Mouse (Mus musculus): ENCODE measurements around the gene Ssbp3. TPM values are rescaled to one million over a fixed set of nuclear protein-coding genes. Genes with fewer than 3 reads are reported as not detected.
A peak's percentile ranks its signal among the peaks of the same experiment; 100 is the strongest.

The Ssbp3 gene
- total RNA-seq, 4 experiments from 2014 or later, result 24.0 to 27.1 (median 25.8) TPM

GRCm38 (mm10) chr4:106907701-106908425 lies 2.6 kb upstream of the Ssbp3 start:
- peak; percentile 79 to 87 for DNase-seq (ENCODE audit: low spot score in 2 of 2)

DNA sequence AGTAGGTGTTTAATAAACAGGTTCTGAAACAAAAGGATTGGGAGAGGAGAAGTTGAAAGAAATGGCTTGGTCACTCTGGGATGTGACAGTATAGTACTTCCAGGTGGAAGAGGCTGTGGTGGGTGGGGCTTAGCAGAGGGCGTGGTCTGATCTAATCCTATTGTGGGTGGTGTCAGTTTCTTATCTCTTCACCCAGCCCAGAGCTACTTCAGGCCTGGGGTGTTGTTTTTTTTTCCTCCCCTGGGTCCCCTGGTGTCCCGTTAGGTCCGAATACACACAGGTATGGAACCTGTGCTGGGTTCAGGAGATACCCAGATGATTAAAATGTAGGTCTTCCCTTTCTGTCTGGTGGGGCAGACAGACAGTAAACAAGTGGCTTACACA lies 2.1 kb upstream of the Ssbp3 start:
- peak; percentile 38 to 55 for DNase-seq (ENCODE audit: low spot score in 2 of 2)

GRCm38 (mm10) chr4:106908950-106909751 lies 1.4 kb upstream of the Ssbp3 start:
- peak; percentile 42 to 56 for DNase-seq (ENCODE audit: low spot score in 2 of 2)

DNA sequence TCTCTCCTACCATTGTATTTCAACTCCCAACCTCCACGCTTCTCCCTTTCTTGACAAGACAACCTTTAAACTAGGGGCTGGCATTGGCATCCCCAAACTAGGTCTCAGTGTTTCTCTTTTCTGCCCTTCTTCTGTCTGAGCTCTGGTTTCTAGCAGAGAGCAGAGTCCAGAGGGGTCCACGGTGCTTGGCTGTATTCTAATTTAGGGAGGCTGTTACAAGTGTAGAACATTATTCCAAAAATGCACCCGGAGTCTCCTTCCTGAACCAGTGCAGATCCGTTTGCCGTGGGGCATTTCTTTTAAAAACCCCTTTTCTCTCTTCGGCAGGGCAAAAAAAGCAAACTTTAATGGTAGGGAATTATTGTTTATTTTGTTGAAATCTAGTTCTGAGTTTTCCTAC lies 704 bp upstream of the Ssbp3 start:
- no peak for DNase-seq (ENCODE audit: low spot score in 2 of 2)

DNA sequence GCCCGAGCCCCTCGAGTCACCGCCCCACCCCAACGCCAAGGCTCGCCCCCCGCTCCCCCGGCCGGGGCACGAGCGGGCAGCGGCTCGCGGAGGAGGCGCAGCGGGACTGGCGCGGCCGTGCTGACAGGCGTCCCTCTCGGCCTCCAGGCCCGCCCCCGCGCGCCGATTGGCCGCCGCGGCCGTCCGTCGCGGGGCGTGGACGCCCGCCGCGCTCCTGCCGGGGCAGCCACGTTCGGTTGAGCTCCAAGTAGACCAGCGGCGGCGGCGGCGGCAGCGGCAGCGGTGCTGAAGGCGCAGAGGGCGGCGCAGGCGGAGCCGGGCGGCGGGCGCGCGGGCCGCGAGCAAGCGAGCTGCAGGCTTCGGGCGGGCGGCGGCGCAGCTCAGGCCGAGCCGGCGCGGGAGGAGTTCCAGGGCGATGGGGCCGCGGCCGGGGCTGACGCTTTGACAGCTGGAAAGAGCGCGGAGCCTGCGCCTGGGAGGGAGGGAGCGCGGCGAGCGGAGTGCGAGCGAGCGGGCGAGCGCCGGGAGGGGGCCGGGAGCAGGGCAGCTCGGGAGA lies 823 bp downstream of the Ssbp3 start:
- peak; percentile 93 to 94 for DNase-seq (ENCODE audit: low spot score in 2 of 2)

DNA sequence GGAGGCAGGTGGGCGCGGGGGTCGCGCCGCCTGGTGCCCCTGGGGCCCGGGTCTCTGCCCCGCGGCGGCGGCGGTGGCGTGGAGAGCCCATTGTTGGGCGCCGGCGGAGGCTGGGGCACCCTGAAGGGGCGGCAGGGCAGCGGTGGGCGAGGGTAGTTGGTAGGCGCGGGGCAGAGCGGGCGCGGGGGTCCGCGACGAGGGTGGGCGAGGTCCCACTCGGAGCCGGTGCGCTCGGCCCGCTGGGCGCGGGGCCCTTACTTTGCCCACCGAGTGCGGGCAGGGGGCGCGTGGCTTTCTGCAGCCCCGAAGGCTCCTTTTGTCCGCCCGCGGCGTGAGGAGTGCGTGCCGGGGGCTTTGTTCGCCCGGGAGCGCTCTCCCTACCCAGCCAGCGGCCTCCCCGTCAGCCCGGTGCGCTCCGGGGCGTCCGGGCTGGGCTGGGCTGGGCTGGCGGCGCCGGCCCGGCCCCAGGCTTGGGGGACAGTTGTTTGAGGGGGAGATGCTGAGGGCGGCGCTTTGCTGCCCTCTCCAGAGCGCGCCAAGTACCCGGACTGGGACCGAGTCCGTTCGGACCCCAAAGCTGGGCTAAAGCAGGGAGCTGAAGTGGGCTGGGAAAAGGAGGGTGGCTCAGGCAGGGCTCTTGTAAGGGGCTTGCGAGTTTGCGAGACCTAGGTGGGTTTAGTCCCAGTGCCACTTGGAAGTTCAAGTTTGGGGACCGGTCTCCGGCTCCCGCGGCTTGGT lies 1.6 kb downstream of the Ssbp3 start:
- DNase-seq (ENCODE audit: low spot score in 2 of 2), result no peak

DNA sequence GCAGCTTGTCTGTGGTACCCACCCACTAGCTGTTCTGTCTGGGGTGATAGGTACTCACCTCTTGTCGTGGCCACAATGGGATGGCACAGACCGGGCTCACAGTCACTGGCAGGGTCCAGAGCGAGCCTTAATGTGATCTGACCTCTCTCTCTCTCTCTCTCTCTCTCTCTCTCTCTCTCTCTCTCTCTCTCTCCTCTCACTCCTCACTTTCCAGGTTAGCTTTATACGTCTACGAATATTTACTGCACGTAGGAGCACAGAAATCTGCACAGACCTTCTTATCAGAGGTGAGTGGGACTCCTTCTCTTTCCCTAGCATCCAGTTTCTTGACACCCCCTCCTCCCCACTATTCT lies 2.2 kb downstream of the Ssbp3 start:
- DNase-seq (ENCODE audit: low spot score in 2 of 2), result no peak

GRCm38 (mm10) chr4:106913411-106914049 lies 3.0 kb downstream of the Ssbp3 start:
- no peak for DNase-seq (ENCODE audit: low spot score in 2 of 2)

DNA sequence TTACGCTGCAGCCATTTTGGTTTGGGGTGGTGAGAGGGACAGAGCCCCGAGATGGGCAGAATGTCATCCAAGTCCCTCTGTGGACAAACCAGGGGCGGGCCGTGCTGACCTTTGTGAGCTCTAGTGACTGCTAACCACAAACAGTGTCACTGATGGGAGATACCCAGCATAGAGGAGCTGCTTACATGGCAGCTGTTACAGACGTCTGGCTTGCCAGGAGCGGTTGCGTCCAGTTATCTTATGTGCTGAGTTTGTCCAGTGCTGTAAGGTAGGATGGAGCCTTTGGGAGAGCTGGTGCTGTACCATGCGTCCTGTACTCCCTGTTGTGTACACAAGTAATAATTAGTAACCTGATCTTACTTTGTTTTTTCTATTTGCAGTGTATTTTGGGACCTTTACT lies 4.8 kb downstream of the Ssbp3 start:
- DNase-seq (ENCODE audit: low spot score in 2 of 2), result no peak

GRCm38 (mm10) chr4:106918263-106918662 lies 7.8 kb downstream of the Ssbp3 start:
- no peak for DNase-seq (ENCODE audit: low spot score in 2 of 2)

GRCm38 (mm10) chr4:106920119-106920518 lies 9.6 kb downstream of the Ssbp3 start:
- no peak for DNase-seq (ENCODE audit: low spot score in 2 of 2)

DNA sequence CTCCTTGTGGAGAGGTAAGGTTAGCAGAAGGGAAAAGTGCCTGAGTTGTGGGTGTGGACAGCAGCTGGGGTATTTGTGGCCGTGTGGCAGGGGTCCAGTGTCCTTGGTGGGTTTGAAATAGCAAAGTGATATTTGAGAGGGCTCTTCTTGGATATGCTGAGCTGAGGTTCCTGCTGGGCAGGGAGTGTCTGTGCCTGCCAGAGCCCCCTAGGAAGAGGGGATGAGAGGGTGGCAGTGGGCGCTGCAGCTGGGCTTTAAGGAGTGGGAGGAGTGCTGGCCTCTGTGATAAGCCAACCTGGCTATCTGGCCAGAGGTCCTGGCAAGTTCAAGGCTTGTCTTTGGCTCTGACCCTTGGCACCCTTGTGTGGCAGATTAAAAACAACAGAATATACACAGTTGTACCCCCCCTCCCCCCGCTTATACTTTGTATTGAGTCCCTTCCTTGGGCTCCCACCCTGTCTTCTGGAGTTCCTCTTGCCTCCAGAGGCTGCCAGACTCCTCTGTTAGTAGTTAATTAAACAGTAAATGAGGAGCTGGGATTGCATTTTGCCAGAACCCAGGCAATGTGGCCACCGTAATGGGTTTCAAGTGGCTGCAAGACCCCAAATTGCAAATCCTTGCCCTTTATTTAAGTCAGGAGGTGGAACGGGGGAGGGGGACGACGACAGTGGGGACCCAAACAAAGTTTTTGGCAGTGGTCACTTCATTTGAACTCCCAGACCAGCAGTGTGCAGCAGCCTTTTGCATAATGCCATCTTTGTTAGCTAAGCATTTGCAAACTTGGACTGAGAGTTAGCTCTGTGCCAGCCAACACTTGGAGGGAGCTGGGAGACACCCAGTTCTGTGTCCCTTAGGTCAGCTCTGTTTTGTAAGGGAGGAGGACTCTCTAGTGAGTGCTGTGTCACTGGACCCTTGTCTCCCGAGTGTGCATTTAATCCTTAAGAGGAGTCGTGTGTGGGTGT lies 11.2 kb downstream of the Ssbp3 start:
- DNase-seq (ENCODE audit: low spot score in 2 of 2), result peak; percentile 46 to 79

DNA sequence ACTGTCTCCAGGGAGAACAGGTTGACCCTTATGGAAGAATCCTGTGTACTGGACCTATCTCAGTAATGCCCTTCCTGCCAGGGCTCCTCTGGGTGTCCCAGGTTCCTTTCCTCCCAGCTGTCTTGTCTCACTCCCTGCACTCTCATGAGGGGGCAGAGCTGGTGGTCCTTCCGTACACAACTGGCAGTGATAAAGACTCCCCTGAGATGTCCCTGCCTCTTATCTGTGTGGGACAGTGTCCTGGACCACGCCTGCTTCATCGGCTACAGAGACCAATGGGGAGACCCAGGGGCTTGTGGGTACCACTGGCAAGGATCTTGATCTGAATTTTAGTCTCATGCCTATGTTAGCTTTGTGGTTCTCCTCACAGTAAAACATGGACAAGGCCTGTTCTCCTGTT lies 12.4 kb downstream of the Ssbp3 start:
- no peak for DNase-seq (ENCODE audit: low spot score in 2 of 2)

DNA sequence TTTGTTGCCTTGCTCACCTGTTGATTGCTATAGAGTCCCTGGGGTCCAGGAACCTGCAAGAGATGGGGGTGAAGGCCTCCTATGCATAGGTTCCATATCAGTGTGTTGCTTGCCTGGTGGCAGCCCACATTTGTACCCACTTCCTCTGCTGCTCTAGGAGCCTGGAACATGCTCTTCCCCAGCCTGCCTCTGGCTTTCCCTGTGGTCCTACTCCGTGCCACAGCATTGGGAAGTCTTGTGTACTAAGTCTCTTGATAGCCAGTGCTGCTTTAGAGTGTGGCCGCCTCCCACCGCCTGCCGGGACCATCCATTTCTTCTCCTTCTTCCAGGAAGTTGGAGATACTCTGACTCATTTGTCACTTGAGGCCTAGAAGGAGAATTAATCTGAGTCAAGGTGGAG lies 13.7 kb downstream of the Ssbp3 start:
- no peak for DNase-seq (ENCODE audit: low spot score in 2 of 2)

GRCm38 (mm10) chr4:106924888-106925287 lies 14.4 kb downstream of the Ssbp3 start:
- no peak for DNase-seq (ENCODE audit: low spot score in 2 of 2)

DNA sequence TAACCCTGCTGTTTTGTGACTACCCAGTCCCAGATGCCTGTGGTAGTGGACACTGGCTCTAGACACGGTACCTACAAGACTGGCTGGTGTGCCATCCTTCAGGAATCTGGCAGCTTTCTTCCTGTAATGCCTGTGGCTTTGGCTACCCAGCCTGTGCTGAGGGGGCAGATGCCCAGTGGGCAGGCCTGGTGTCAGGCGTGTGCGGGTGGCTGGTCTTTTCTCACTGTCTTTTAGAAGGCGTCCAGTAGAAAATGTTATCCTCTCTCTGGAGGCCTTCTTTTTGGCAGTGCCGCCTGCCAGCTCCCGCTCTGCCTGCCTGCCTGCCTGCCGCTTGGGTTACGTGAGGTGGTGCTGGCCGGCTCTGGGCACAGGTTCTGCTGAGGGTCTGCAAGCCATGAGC lies 15.9 kb downstream of the Ssbp3 start:
- peak; percentile 25 to 27 for DNase-seq (ENCODE audit: low spot score in 2 of 2)

DNA sequence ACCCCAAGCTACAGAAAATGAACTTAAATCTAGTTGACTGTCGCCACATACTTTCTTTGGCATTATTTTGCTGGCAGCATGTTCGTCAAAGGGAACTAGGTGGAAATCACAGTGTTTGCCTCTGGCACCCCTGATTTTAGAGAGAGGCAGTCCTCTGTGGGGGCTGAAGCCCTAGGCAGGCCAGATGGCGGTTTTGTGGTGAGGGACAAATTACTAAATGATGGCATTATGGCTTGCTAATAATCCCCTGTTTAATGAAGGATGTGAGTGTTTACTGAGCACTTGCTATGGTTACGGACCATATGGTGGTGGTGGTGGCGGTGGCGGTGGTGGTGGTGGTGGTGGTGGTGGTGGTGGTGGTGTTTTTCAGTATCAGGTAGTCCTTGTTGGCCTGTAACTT lies 16.5 kb downstream of the Ssbp3 start:
- DNase-seq (ENCODE audit: low spot score in 2 of 2), result no peak

DNA sequence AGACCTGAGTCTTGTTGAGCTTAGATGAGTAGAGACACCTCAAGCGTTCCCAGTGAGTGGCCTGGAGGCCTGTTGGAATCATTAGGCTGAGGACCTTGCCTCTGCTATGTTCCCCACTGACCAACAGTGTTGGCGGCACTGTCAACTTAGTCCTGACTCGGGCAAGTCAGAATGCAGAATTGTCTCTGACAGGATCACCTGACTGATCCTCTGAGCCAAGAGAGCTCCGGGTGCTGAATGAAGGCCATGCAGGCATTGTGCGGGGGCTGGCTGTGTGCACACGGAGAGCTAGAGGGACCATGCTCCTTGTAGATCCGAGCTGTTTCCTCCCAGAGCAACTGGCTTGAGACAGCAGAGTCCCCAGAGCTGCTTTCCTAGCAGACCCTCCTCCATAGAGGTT lies 18.5 kb downstream of the Ssbp3 start:
- no peak for DNase-seq (ENCODE audit: low spot score in 2 of 2)

GRCm38 (mm10) chr4:106932583-106932982 lies 22.1 kb downstream of the Ssbp3 start:
- no peak for DNase-seq (ENCODE audit: low spot score in 2 of 2)

- DNase-seq (ENCODE audit: low spot score in 2 of 2), result no peak
Measured at GRCm38 (mm10) chr4:106933813-106934482, 23.4 kb downstream of the Ssbp3 start.
